Mouse (Mus musculus): ENCODE results near the gene Rasal2. TPM values are rescaled to one million over a fixed set of nuclear protein-coding genes. Genes with fewer than 3 reads are reported as not detected.

The Rasal2 gene
- polyA plus RNA-seq, 1 experiment = 1.5 TPM

DNA sequence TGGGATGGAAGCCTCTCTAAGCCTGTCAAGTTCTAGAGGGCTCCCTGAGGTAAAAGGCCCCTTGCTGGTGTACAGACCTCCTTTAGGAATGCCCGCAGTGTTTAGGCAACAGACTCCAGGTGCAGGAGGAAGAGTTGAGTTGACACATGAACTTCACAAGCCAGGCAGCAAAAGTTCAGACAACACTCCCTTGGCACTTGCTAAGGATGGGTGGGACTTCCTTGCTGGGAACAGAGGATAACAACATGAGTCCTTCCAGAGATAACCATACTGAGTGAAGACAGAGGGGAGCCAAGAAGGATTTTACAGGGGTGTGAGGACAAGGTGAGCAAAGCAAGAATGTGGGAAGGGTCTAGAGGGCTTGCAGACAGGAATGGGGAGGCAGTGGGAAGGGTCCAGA is 319.8 kb downstream of the Rasal2 start:
- DNase-seq (ENCODE audit: low read depth, low spot score) = no peak
- WGBS = 83% methylated on average over 1 of the region's 1 CpGs

DNA sequence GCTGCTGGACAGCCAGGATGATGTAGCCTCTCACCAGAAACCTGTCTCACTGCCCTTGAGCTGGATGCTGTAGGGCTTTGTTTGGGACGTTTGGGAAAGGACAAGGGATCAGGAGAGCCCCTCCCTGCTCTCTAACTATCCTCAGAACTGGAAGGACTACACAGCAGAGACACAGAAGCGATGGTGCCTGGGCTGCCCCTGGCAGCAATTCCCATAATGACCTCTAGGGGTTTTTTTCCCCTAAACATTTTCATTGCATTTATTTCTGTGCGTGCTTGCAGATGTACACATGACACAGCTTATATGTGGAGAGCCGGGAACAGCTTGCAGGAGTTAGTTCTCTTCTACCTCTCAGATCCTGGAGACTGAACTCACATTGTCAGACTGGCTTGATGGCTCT is 320.3 kb downstream of the Rasal2 start:
- 70% methylated on average over 4 of the region's 4 CpGs for WGBS

DNA sequence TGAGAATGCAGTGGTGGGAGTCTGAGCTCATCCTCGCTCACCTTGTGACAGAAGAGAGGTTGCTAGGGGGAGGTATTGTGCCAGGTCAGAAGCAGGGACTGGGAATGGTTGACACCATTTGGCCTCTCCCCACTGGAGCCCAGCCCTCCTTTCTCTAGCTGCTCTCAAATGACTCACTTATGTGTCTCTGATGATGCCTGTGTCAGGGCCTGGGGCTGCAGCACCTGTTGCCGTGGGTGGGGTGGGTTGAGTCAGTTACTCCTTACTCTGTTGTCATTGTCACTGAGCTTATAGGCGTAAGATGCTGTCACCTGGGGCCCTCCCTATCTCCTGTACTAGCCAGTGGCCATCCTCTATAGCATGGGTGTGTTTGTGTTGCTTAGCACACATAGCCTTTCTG is 321.6 kb downstream of the Rasal2 start:
- DNase-seq (ENCODE audit: low read depth, low spot score) = no peak
- WGBS = 71% methylated on average over 3 of the region's 3 CpGs

More for the DNA sequence above, 320.3 kb downstream of the Rasal2 start:
- no peak for DNase-seq (ENCODE audit: low read depth, low spot score)

GRCm38 (mm10) chr1:157086097-157086994 is 326.0 kb downstream of the Rasal2 start:
- WGBS = 9% methylated on average over 25 of the region's 25 CpGs

More at GRCm38 (mm10) chr1:157086097-157086994, 326.0 kb downstream of the Rasal2 start:
- DNase-seq (ENCODE audit: low read depth, low spot score) = no peak

Other genes with a start within 250 kb of the Rasal2 start
- gene Cryzl2, start 46.0 kb upstream of the Rasal2 start, polyA plus RNA-seq (2012; rRNA removed) = 4.6 and 4.9 TPM in 2 replicates
- gene Sec16b, start 94.1 kb upstream of the Rasal2 start, polyA plus RNA-seq (2012; rRNA removed) = 11.5 and 25.9 TPM in 2 replicates

Measured in large intestine, adult 2 months (tissue).